Mouse (Mus musculus) ES-Bruce4 (cell line): ENCODE data around the gene Smo. TPM values are rescaled to one million over a fixed set of nuclear protein-coding genes. Genes with fewer than 3 reads are reported as not detected.

Source experiments
- H3K27ac ChIP-seq: 2 replicates; pipeline ENCODE4 v1.5.1; 2012; ENCODE audit warnings: low read length, inconsistent platforms; ENCODE audit not compliant: insufficient read depth
- H3K27me3 ChIP-seq: 2 replicates; pipeline ENCODE4 v1.6.1; 2012; ENCODE audit warnings: mild to moderate bottlenecking, low read length, inconsistent platforms; ENCODE audit not compliant: control insufficient read depth, poor library complexity, insufficient read depth, severe bottlenecking
- H3K36me3 ChIP-seq: 2 replicates; pipeline ENCODE4 v1.6.1; 2012; ENCODE audit warnings: inconsistent platforms, mild to moderate bottlenecking, low read length, moderate library complexity; ENCODE audit not compliant: control insufficient read depth, poor library complexity, insufficient read depth, severe bottlenecking
- H3K4me1 ChIP-seq: one replicate; pipeline ENCODE4 v1.8.1; 2011; ENCODE audit warnings: low read length; ENCODE audit not compliant: control insufficient read depth, insufficient read depth
- H3K4me3 ChIP-seq: 2 replicates; pipeline ENCODE4 v1.5.1; 2011; ENCODE audit warnings: low read depth, mild to moderate bottlenecking, low read length
- H3K9ac ChIP-seq: 2 replicates; pipeline ENCODE4 v1.6.1; 2012; ENCODE audit warnings: low read depth, mild to moderate bottlenecking, inconsistent platforms; ENCODE audit not compliant: poor library complexity, severe bottlenecking
- H3K9me3 ChIP-seq: replicated peaks from 2 replicates; pipeline ENCODE4 v1.6.1; 2012; ENCODE audit warnings: mild to moderate bottlenecking, low read length, inconsistent platforms; ENCODE audit not compliant: control insufficient read depth, poor library complexity, insufficient read depth, severe bottlenecking
- CTCF ChIP-seq: IDR thresholded peaks from one replicate; pipeline ENCODE4 v1.8.1; 2011; ENCODE audit warnings: low read depth, low read length
- EP300 ChIP-seq: IDR thresholded peaks from 2 replicates; pipeline ENCODE4 v1.6.1; 2011; ENCODE audit warnings: low read depth, low read length; ENCODE audit not compliant: insufficient read depth
- POLR2A ChIP-seq: IDR thresholded peaks from one replicate; pipeline ENCODE4 v1.8.1; 2011; ENCODE audit warnings: low read length; ENCODE audit not compliant: insufficient read depth
- polyA plus RNA-seq: library from polyadenylated mRNA; stranded (reverse); fragments of >200 nt; gene quantifications from 2 replicates; pipeline ENCODE4 v1.2.4, GENCODE M21; 2011; ENCODE audit warnings: low read depth; ENCODE audit not compliant: missing spikeins, insufficient read depth, insufficient read length

Smo gene
- polyA plus RNA-seq, 1 experiment = 26.5 TPM

DNA sequence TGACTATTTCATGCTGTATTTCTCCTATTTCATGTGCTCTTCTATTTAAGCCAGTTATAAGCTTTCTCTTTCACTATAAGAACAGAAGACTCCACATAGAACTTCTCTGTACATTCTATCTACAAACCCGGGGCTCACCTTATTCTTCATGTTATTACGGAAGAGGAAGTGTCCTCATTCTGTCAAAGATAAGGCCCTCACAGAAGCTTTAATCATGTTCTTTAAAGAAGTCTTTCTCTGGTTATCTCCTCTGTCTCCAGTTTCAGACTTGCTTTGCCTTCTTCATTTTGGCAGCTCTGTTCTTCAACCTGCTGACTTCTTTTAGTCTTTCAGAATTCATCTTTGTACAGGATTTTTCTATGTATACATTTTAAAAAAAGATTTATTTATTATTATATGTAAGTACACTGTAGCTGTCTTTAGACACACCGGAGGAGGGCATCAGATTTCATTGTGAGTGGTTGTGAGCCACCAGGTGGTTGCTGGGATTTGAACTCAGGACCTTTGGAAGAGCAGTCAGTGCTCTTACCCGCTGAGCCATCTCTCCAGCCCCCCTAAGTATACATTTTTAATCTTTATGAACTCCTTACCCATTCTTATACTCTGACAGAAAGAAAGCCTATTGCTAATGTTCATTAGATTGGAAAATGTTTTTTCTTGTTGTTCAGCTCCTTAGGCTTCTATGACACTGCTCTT, 41.4 kb downstream of the Smo start:
- Histone ChIP-seq H3K4me3 (no peak overlapping the region), H3K9me3 (no peaks in the 10 kb centered on the region), H3K27ac (no peak overlapping the region), H3K36me3 (no peaks in the 10 kb centered on the region), H3K4me1 (no peaks in the 10 kb centered on the region), H3K27me3 (no peaks in the 10 kb centered on the region), H3K9ac (no peak overlapping the region)
- no peak for TF ChIP-seq POLR2A
- TF ChIP-seq CTCF = no peak
- no peak for TF ChIP-seq EP300

DNA sequence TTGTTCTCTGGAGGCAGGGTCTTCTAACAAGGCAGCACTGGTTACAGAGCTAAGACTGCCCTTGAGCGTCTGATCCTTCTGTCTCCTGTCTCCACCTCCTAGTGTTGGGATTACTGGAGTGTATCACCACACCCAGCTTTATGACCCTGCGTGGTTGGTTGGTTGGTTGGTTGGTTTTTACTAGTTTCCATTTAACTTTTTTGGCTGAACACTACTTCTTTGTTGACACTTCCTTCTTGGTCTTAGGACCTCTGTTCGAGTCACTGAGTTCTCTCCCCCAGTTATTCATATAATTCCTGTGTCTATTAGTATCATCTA, 41.9 kb downstream of the Smo start:
- Histone ChIP-seq H3K4me3 (no peak overlapping the region), H3K9me3 (no peaks in the 10 kb centered on the region), H3K9ac (no peak overlapping the region), H3K27ac (no peak overlapping the region), H3K36me3 (no peaks in the 10 kb centered on the region), H3K27me3 (no peaks in the 10 kb centered on the region), H3K4me1 (no peaks in the 10 kb centered on the region)
- TF ChIP-seq EP300 (no peak), CTCF (no peak), POLR2A (no peak)

DNA sequence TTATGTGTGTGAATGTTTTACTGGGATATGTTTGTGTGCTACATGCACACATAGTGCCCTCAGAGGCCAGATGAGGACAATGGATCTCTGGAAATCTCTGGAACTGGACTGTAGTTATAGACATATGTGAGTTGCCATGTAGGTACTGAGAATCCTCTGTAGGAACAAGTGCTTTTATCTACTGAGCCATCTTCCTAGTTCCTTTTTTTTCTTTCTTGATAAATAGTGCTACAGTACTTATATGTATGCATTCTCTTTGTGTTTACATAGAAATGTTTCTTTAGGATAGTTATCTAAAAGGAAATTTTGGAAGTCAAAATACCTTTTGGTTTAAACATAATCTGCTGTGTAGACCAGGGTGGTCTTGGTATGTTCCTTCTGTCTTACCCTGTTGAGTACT, 44.8 kb downstream of the Smo start:
- Histone ChIP-seq H3K9ac (no peak overlapping the region), H3K27me3 (no peaks in the 10 kb centered on the region), H3K4me3 (no peak overlapping the region), H3K9me3 (no peaks in the 10 kb centered on the region), H3K27ac (no peak overlapping the region), H3K4me1 (no peaks in the 10 kb centered on the region), H3K36me3 (no peaks in the 10 kb centered on the region)
- TF ChIP-seq EP300 (no peak), POLR2A (no peak), CTCF (no peak)

DNA sequence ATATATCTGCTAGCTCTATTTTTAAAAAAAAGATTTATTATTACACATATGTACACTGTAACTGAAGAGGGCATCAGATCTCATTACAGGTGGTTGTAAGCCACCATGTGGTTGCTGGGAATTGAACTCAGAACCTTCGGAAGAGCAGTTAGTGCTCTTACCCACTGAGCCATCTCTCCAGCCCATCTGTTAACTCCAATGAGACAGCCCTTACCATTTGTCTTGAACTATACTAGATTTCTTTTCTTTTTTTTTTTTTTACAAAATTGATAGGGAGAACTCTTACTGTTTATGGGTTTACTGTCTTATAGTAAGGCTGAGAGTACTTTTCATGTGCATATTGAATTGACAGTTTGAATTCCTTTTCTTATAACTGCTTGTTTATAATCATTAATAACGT, 45.3 kb downstream of the Smo start:
- no peaks in the 10 kb centered on the region for H3K9me3 ChIP-seq
- no peaks in the 10 kb centered on the region for H3K4me1 ChIP-seq
- H3K36me3 ChIP-seq = no peaks in the 10 kb centered on the region
- H3K4me3 ChIP-seq = no peak overlapping the region
- H3K27ac ChIP-seq = no peak overlapping the region
- no peak overlapping the region for H3K9ac ChIP-seq
- TF ChIP-seq CTCF (no peak), EP300 (no peak), POLR2A (no peak)
- no peaks in the 10 kb centered on the region for H3K27me3 ChIP-seq

DNA sequence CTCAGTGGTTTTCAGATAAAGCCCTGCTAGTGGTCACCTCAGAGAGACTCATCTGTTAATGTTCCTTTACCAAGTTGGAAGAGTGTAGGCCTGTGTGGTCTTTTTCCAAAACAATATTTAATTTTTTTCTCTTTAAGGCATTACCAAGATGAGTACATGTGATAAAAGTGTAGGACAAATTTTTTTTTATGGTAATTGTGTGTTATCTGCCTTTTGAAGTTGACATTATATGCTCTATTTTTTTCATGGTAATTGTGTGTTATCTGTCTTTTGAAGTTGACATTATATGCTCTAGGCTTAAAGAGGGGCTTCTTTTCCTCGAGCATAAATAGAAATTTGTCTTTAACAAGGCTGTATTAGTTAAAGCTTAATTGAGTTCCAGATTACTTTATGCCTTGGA, 46.9 kb downstream of the Smo start:
- H3K4me1 ChIP-seq = no peaks in the 10 kb centered on the region
- no peaks in the 10 kb centered on the region for H3K9me3 ChIP-seq
- H3K27me3 ChIP-seq = no peaks in the 10 kb centered on the region
- no peak overlapping the region for H3K4me3 ChIP-seq
- H3K27ac ChIP-seq = no peak overlapping the region
- TF ChIP-seq EP300 (no peak), POLR2A (no peak), CTCF (no peak)
- H3K9ac ChIP-seq = no peak overlapping the region
- no peaks in the 10 kb centered on the region for H3K36me3 ChIP-seq

DNA sequence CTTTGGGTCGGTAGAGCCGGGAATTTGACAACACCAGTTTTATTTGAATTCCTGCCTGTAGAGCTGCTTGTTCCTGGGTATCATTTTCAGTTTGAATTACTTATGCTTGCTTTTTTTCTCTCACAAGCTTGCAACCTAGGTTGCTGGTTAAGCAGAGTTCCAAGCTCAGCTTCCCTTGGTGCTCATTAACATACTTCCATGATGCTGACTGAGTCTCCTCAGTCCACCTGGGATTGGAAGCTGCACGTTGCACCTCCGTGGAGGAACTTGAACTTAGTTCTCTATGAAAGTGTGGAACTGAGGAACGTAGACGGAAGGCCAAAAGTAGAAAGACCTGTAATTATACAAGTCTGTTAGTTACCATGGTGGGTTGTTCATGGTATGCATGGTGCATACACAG, 48.7 kb downstream of the Smo start:
- no peaks in the 10 kb centered on the region for H3K27me3 ChIP-seq
- H3K9me3 ChIP-seq = no peaks in the 10 kb centered on the region
- no peak overlapping the region for H3K4me3 ChIP-seq
- H3K27ac ChIP-seq = no peak overlapping the region
- no peaks in the 10 kb centered on the region for H3K4me1 ChIP-seq
- no peaks in the 10 kb centered on the region for H3K36me3 ChIP-seq
- no peak for TF ChIP-seq POLR2A
- no peak for TF ChIP-seq EP300
- no peak for TF ChIP-seq CTCF
- H3K9ac ChIP-seq = no peak overlapping the region
